Mouse (Mus musculus): ENCODE results near the gene Itpkb.

DNA sequence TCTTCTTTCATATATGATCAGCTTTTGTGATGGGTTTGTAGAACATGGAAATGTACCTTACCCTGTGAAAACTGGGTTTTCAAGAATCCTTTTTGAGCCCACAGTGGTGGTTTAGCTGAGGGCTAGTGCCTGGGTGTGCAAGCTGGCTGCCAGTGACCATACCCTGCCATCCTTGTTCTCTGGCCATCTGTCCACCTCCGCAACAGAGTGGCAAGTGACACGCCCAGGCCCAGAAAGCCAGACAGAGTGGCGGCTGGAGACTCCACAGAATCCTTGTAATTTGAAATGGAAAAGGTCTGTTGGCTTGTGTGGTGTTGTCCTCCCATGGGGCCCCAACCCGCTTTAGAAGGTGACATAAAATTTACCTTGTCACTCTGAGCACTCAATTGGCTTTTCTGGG lies 31.9 kb downstream of the Itpkb start:
- TF ChIP-seq CTCF (IDR thresholded peaks at IDR 0.05; ENCODE audit: low read depth, low read length) (no peak), POLR2A (IDR thresholded peaks at IDR 0.05; ENCODE audit: borderline replicate concordance, low read depth, low read length) (no peak)
